Mouse (Mus musculus): Measurements from ENCODE around the gene Tor3a.

DNA sequence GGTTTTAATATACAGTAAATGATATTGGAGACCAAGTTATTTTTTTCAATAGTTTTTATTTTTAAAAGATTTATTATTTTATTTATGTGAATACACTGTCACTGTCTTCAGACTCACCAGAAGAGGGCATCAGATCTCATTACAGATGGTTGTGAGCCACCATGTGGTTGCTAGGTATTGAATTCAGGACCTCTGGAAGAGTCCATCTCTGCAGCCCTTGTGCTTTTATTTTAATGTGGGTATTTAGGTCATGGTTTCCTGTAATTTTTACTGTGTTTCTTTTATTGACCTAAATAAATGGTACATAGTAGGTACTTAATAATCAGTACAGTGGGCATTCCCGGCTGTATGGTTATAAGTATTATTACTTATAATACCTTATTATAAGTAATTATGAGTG lies 59.4 kb downstream of the Tor3a start:
- TF ChIP-seq CTCF (conservative IDR thresholded peaks at IDR 0.05; ENCODE audit: low read length) (no peak), NANOG (IDR thresholded peaks at IDR 0.05; ENCODE audit: borderline replicate concordance, low read length) (no peak)
